Mouse (Mus musculus) spleen, adult 2 months (tissue): ENCODE results near the gene Rnf10.

Experiments
- CTCF ChIP-seq: fragments of 200-500 bp; IDR thresholded peaks from 2 replicates; pipeline ENCODE4 v1.5.1; 2011; ENCODE audit warnings: mild to moderate bottlenecking, inconsistent platforms; ENCODE audit not compliant: insufficient read depth, insufficient read length, insufficient replicate concordance; ENCODE audit errors: extremely low read depth
- POLR2A ChIP-seq: fragments of 200-500 bp; IDR thresholded peaks from 2 replicates; pipeline ENCODE4 v1.6.1; 2011; ENCODE audit warnings: low read depth, low read length, inconsistent platforms

DNA sequence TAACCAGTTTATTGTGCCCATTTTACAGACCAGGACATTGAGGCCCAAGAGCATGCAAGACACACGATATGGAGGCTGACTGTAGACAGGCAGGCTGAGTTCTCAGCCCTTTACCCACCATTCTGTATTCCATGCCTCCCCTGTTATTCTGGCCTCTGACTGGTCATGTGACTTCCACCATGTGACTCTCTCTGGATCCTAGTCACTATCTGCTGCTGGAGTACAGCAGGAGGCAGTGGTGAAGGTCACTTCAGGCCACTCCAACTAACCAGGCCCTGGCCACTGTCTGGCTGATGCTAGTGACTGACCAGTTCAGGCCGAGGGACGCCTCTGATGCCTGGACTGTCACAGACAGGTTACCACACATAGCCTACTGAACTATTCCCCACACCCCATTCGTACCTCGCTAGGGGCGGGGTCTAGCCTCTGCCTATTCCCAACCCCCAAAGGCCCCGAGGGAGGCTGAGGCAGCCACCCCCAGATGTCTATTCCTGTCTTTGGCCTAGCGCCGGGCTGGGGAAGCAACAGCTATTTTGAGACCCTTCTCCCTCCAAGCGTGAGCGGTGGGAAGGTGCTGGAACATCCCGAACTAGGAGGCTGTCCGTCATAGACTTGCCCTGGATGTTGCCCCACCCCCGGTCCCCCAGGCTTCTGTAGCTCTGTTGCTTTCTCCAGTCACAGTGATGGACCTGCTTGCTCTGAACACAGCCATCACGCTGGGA is 41.7 kb downstream of the Rnf10 start:
- TF ChIP-seq POLR2A (no peak), CTCF (no peak)
